Comparison of ENCODE assay signal across 26 mouse cellular contexts in genomic region chr4:8217272-8217671, GRCm38 (mm10). TPM values are rescaled to one million over a fixed set of nuclear protein-coding genes. Genes with fewer than 3 reads are reported as not detected.
DNase-seq lines count a peak whose midpoint lies in the region; ATAC-seq and TF ChIP-seq lines count a peak whose summit lies in the region.
"Had no signal": no experiment of that assay in that cellular context is flagged by ENCODE, and none has a peak within 500 bp of the region (broad histone marks: within the 10 kb centered on the region; RNA-seq: fewer than 3 reads in every experiment).

No protein-coding gene starts in this region.

- TF ChIP-seq RAD21 in MEL (IDR thresholded peaks at IDR 0.05; ENCODE audit: low read depth, low read length), result no peak

- H3K27ac ChIP-seq in heart, embryonic 12.5 days (ENCODE audit: poor library complexity, severe bottlenecking), result no peak overlapping the region
- H3K27ac ChIP-seq in lung, embryonic 14.5 days (ENCODE audit: low read depth), result no peak overlapping the region
- H3K27ac ChIP-seq in MEL (ENCODE audit: control insufficient read depth, low read depth, low read length), result peak overlapping the region; percentile 74
- H3K27ac ChIP-seq: embryonic facial prominence, embryonic 12.5 days; embryonic facial prominence, embryonic 15.5 days; gastrocnemius, adult 2 months; hindbrain, embryonic 10.5 days; hindbrain, embryonic 13.5 days had no signal

- TF ChIP-seq POLR2A in MEL (IDR thresholded peaks at IDR 0.05; ENCODE audit: control insufficient read depth in 1 of 2, insufficient read depth in 1 of 2, low read depth in 1 of 2, low read length in 2 of 2, poor library complexity in 1 of 2), result no peak

- H3K4me3 ChIP-seq in heart, embryonic 12.5 days, result no peak overlapping the region
- H3K4me3 ChIP-seq in lung, embryonic 14.5 days (ENCODE audit: low read depth, low read length), result no peak overlapping the region
- H3K4me3 ChIP-seq in MEL (ENCODE audit: control insufficient read depth in 1 of 2, insufficient read depth in 1 of 2, low read depth in 2 of 2, low read length in 2 of 2), result peak overlapping the region in 1 of 2 experiments; percentile 25; a peak in 2 of 4 replicates
- H3K4me3 ChIP-seq: embryonic facial prominence, embryonic 12.5 days; embryonic facial prominence, embryonic 15.5 days; gastrocnemius, adult 2 months; hindbrain, embryonic 10.5 days; hindbrain, embryonic 13.5 days had no signal

- no peak overlapping the region for H3K4me2 ChIP-seq in heart, embryonic 12.5 days
- no peak overlapping the region for H3K4me2 ChIP-seq in lung, embryonic 14.5 days
- H3K4me2 ChIP-seq: embryonic facial prominence, embryonic 12.5 days; embryonic facial prominence, embryonic 15.5 days; hindbrain, embryonic 13.5 days had no signal

- no peaks in the 10 kb centered on the region for H3K9me3 ChIP-seq in heart, embryonic 12.5 days (replicated peaks)
- H3K9me3 ChIP-seq in lung, embryonic 14.5 days (ENCODE audit: low read depth, low read length), result no peaks in the 10 kb centered on the region
- no peaks in the 10 kb centered on the region for H3K9me3 ChIP-seq in MEL (replicated peaks; ENCODE audit: insufficient read depth, low read length)
- H3K9me3 ChIP-seq: embryonic facial prominence, embryonic 12.5 days; embryonic facial prominence, embryonic 15.5 days; hindbrain, embryonic 10.5 days; hindbrain, embryonic 13.5 days had no signal

- DNase-seq in heart, adult 11 months, result peak; percentile 51
- no peak for DNase-seq in lung, embryonic 14.5 days
- no peak for DNase-seq in lung, postnatal 4 days
- DNase-seq in MEL (ENCODE audit: low read depth, low spot score), result peak; percentile 60
- no peak for DNase-seq in MN1 (ENCODE audit: low spot score)
- DNase-seq in thymus, postnatal 4 days, result no peak
- DNase-seq: adrenal gland, postnatal 10 days; adrenal gland, postnatal 36 days; B cell, adult 2 months; cerebellum, adult 18-20 months; cerebellum, adult 9-10 months; cerebellum, postnatal 14 days; forebrain, postnatal 0 days; gastrocnemius, adult 2 months; gastrocnemius, postnatal 14 days; heart, adult 18-20 months; heart, postnatal 36 days had no signal

- peak in 1 of 2 experiments; percentile 24; a peak in 1 of 4 replicates for TF ChIP-seq EP300 in MEL (IDR thresholded peaks at IDR 0.05; ENCODE audit: low read depth in 1 of 2, low read length in 2 of 2)

- WGBS in heart, embryonic 12.5 days, result 56% methylated on average over 5 of the region's 5 CpGs
- 45% methylated on average over 5 of the region's 5 CpGs for WGBS in lung, embryonic 14.5 days

- no peak overlapping the region for H3K9ac ChIP-seq in heart, embryonic 12.5 days
- no peak overlapping the region for H3K9ac ChIP-seq in lung, embryonic 14.5 days
- H3K9ac ChIP-seq in MEL (ENCODE audit: control insufficient read depth, low read depth, low read length, poor library complexity, severe bottlenecking), result peak overlapping the region; percentile 21; the same call in 1 of the 2 replicates
- H3K9ac ChIP-seq: embryonic facial prominence, embryonic 12.5 days; embryonic facial prominence, embryonic 15.5 days; forebrain, postnatal 0 days; hindbrain, embryonic 13.5 days had no signal

- no peaks in the 10 kb centered on the region for H3K27me3 ChIP-seq in heart, embryonic 12.5 days (replicated peaks)
- H3K27me3 ChIP-seq in lung, embryonic 14.5 days (ENCODE audit: insufficient read depth, low read length), result no peaks in the 10 kb centered on the region
- H3K27me3 ChIP-seq in MEL (ENCODE audit: control insufficient read depth in 1 of 2, insufficient read depth in 2 of 2, low read length in 2 of 2), result no peaks in the 10 kb centered on the region
- H3K27me3 ChIP-seq: embryonic facial prominence, embryonic 12.5 days; embryonic facial prominence, embryonic 15.5 days; hindbrain, embryonic 13.5 days; Patski had no signal

- H3K4me1 ChIP-seq in heart, embryonic 12.5 days (replicated peaks), result peaks cover 24% of the 10 kb centered on the region
- 0 out of 2 replicates have a peak, but pooled peaks cover 2% of the 10 kb centered on the region for H3K4me1 ChIP-seq in lung, embryonic 14.5 days (ENCODE audit: insufficient read depth)
- peaks cover 9 to 22% of the 10 kb centered on the region in 2 experiments for H3K4me1 ChIP-seq in MEL (ENCODE audit: control insufficient read depth in 1 of 2, insufficient read depth in 2 of 2, low read length in 2 of 2)
- H3K4me1 ChIP-seq: embryonic facial prominence, embryonic 12.5 days; embryonic facial prominence, embryonic 15.5 days; hindbrain, embryonic 13.5 days had no signal

- no peaks in the 10 kb centered on the region for H3K79me2 ChIP-seq in MEL (ENCODE audit: control insufficient read depth, insufficient read depth, low read length, poor library complexity)

- H3K36me3 ChIP-seq in heart, embryonic 12.5 days, result no peaks in the 10 kb centered on the region
- no peaks in the 10 kb centered on the region for H3K36me3 ChIP-seq in lung, embryonic 14.5 days (ENCODE audit: insufficient read depth)
- peaks cover 0 to 19% of the 10 kb centered on the region in 2 experiments; a peak in 2 of 4 replicates for H3K36me3 ChIP-seq in MEL (ENCODE audit: control insufficient read depth in 1 of 2, insufficient read depth in 2 of 2, low read length in 2 of 2)
- H3K36me3 ChIP-seq: embryonic facial prominence, embryonic 12.5 days; embryonic facial prominence, embryonic 15.5 days; hindbrain, embryonic 10.5 days; hindbrain, embryonic 13.5 days had no signal

- no peak for ATAC-seq in heart, embryonic 12.5 days (ENCODE audit: insufficient number of reproducible peaks, low FRiP score)
- ATAC-seq in lung, embryonic 14.5 days (ENCODE audit: insufficient read depth), result peak; percentile 15; the same call in 1 of the 2 replicates
- ATAC-seq in megakaryocyte progenitor cell, adult 5-6 weeks (replicated peaks; ENCODE audit: poor library complexity), result peak; percentile 26; the same call in 1 of the 2 replicates
- ATAC-seq: CD4-positive, CD25-positive, alpha-beta regulatory T cell, adult 4 months; forebrain, postnatal 0 days; hindbrain, embryonic 16.5 days; Patski had no signal

- no peak for TF ChIP-seq CTCF in lung, embryonic 14.5 days (IDR thresholded peaks at IDR 0.05; ENCODE audit: low read depth)
- TF ChIP-seq CTCF in MEL (IDR thresholded peaks at IDR 0.05 in 2 of 3, conservative IDR thresholded peaks at IDR 0.05 in 1 of 3; ENCODE audit: control insufficient read depth in 1 of 3, insufficient read depth in 1 of 3, low read depth in 2 of 3, low read length in 3 of 3, poor library complexity in 1 of 3, severe bottlenecking in 1 of 3), result no peak

TF ChIP-seq in MEL, 35 proteins besides CTCF, POLR2A, EP300 and RAD21:
- no peak for TF ChIP-seq TCF12 (IDR thresholded peaks at IDR 0.05; ENCODE audit: low read depth, low read length)
- TF ChIP-seq MXI1 (IDR thresholded peaks at IDR 0.05; ENCODE audit: low read depth, low read length), result no peak
- peak; percentile 62 for TF ChIP-seq GATA1 (IDR thresholded peaks at IDR 0.05; ENCODE audit: low read depth, low read length)
- TF ChIP-seq BHLHE40 (IDR thresholded peaks at IDR 0.05; ENCODE audit: borderline replicate concordance, low read depth, low read length), result no peak
- no peak for TF ChIP-seq HCFC1 (IDR thresholded peaks at IDR 0.05; ENCODE audit: low read depth, low read length)
- TF ChIP-seq JUND (IDR thresholded peaks at IDR 0.05; ENCODE audit: low read depth, low read length), result no peak
- 0 out of 2 replicates have a peak, but pooled peaks have one; percentile 34 for TF ChIP-seq TBP (IDR thresholded peaks at IDR 0.05; ENCODE audit: low read depth, low read length)
- no peak for TF ChIP-seq GABPA (IDR thresholded peaks at IDR 0.05; ENCODE audit: low read depth, low read length)

RNA-seq across cellular contexts. Expression of gene Car8, which starts 21.6 kb away (rescaled TPM):
- 8.7 and 9.1 TPM in 2 replicates for polyA plus RNA-seq in heart, embryonic 12.5 days (2016; fragmentation: Nextera tagmentation; extraction: Ambion mirVana)
- polyA plus RNA-seq in lung, embryonic 14.5 days (2014; fragmentation: Nextera tagmentation; extraction: Ambion mirVana), result 7.4 and 7.7 TPM in 2 replicates
- 0.20 and 0.31 TPM in 2 replicates for total RNA-seq in MEL (2012; rRNA removed)
- polyA plus RNA-seq in MEL (2012; ENCODE audit: insufficient read depth in 1 of 2, insufficient read length in 2 of 2, low read depth in 1 of 2, low replicate concordance in 2 of 2, missing spikeins in 1 of 2), result under 1 TPM in 1 of 2 experiments, not detected in 1; 0.31 TPM
- not detected in 2 replicates for total RNA-seq in megakaryocyte progenitor cell, adult 5-6 weeks (2015)
- not detected in 2 replicates for total RNA-seq in megakaryocyte progenitor cell, adult 5-6 weeks (2017)
- polyA plus RNA-seq: CD4-positive, CD25-positive, alpha-beta regulatory T cell, adult 4 months; Patski had no signal

Comparison
In these comparisons a context has a peak if more than half of its experiments do, and no peak if none do; other contexts are left out.
1. DNase-seq: peak in heart, adult 11 months (single experiment) and MEL (single experiment); none in lung, embryonic 14.5 days (single experiment), lung, postnatal 4 days (0 of 2), MN1 (single experiment) and thymus, postnatal 4 days (single experiment).